Mouse (Mus musculus): ENCODE measurements around the gene Nup54. TPM values are rescaled to one million over a fixed set of nuclear protein-coding genes. Genes with fewer than 3 reads are reported as not detected.

The Nup54 gene
- polyA plus RNA-seq, 1 experiment: 22.4 TPM

GRCm38 (mm10) chr5:92457410-92457809, 22.4 kb upstream of the Nup54 start:
- H3K4me1 ChIP-seq (ENCODE audit: control insufficient read depth, insufficient read depth, low read length): no peaks in the 10 kb centered on the region
- TF ChIP-seq POLR2A (IDR thresholded peaks at IDR 0.05; ENCODE audit: extremely low read depth, insufficient read depth, low read length) (no peak), CTCF (IDR thresholded peaks at IDR 0.05; ENCODE audit: extremely low read depth, insufficient read depth, low read length) (no peak)
- no peak overlapping the region for H3K4me3 ChIP-seq (ENCODE audit: insufficient read depth, low read length)
- H3K27ac ChIP-seq (ENCODE audit: insufficient read depth, low read length): no peak overlapping the region

GRCm38 (mm10) chr5:92452876-92453275, 17.9 kb upstream of the Nup54 start:
- Histone ChIP-seq H3K27ac (ENCODE audit: insufficient read depth, low read length) (no peak overlapping the region), H3K4me3 (ENCODE audit: insufficient read depth, low read length) (no peak overlapping the region), H3K4me1 (ENCODE audit: control insufficient read depth, insufficient read depth, low read length) (no peaks in the 10 kb centered on the region)
- TF ChIP-seq CTCF (IDR thresholded peaks at IDR 0.05; ENCODE audit: extremely low read depth, insufficient read depth, low read length): no peak
- TF ChIP-seq POLR2A (IDR thresholded peaks at IDR 0.05; ENCODE audit: extremely low read depth, insufficient read depth, low read length): no peak

GRCm38 (mm10) chr5:92446736-92447135, 11.7 kb upstream of the Nup54 start:
- H3K27ac ChIP-seq (ENCODE audit: insufficient read depth, low read length): no peak overlapping the region
- H3K4me3 ChIP-seq (ENCODE audit: insufficient read depth, low read length): no peak overlapping the region
- H3K4me1 ChIP-seq (ENCODE audit: control insufficient read depth, insufficient read depth, low read length): no peaks in the 10 kb centered on the region
- no peak for TF ChIP-seq POLR2A (IDR thresholded peaks at IDR 0.05; ENCODE audit: extremely low read depth, insufficient read depth, low read length)
- TF ChIP-seq CTCF (IDR thresholded peaks at IDR 0.05; ENCODE audit: extremely low read depth, insufficient read depth, low read length): no peak

GRCm38 (mm10) chr5:92445016-92445415, 10.0 kb upstream of the Nup54 start:
- H3K27ac ChIP-seq (ENCODE audit: insufficient read depth, low read length): no peak overlapping the region
- H3K4me1 ChIP-seq (ENCODE audit: control insufficient read depth, insufficient read depth, low read length): no peaks in the 10 kb centered on the region
- no peak overlapping the region for H3K4me3 ChIP-seq (ENCODE audit: insufficient read depth, low read length)
- no peak for TF ChIP-seq POLR2A (IDR thresholded peaks at IDR 0.05; ENCODE audit: extremely low read depth, insufficient read depth, low read length)
- no peak for TF ChIP-seq CTCF (IDR thresholded peaks at IDR 0.05; ENCODE audit: extremely low read depth, insufficient read depth, low read length)

- Histone ChIP-seq H3K4me1 (ENCODE audit: control insufficient read depth, insufficient read depth, low read length) (no peaks in the 10 kb centered on the region), H3K4me3 (ENCODE audit: insufficient read depth, low read length) (no peak overlapping the region), H3K27ac (ENCODE audit: insufficient read depth, low read length) (no peak overlapping the region)
- TF ChIP-seq POLR2A (IDR thresholded peaks at IDR 0.05; ENCODE audit: extremely low read depth, insufficient read depth, low read length): no peak
- no peak for TF ChIP-seq CTCF (IDR thresholded peaks at IDR 0.05; ENCODE audit: extremely low read depth, insufficient read depth, low read length)
These were observed 7.9 kb upstream of the Nup54 start for GRCm38 (mm10) chr5:92442914-92443313.

- Histone ChIP-seq H3K4me3 (ENCODE audit: insufficient read depth, low read length) (no peak overlapping the region), H3K4me1 (ENCODE audit: control insufficient read depth, insufficient read depth, low read length) (no peaks in the 10 kb centered on the region), H3K27ac (ENCODE audit: insufficient read depth, low read length) (no peak overlapping the region)
- TF ChIP-seq CTCF (IDR thresholded peaks at IDR 0.05; ENCODE audit: extremely low read depth, insufficient read depth, low read length) (no peak), POLR2A (IDR thresholded peaks at IDR 0.05; ENCODE audit: extremely low read depth, insufficient read depth, low read length) (no peak)
These were observed 6.5 kb upstream of the Nup54 start for GRCm38 (mm10) chr5:92441494-92441893.

- H3K4me3 ChIP-seq (ENCODE audit: insufficient read depth, low read length): no peak overlapping the region
- no peak overlapping the region for H3K27ac ChIP-seq (ENCODE audit: insufficient read depth, low read length)
- TF ChIP-seq CTCF (IDR thresholded peaks at IDR 0.05; ENCODE audit: extremely low read depth, insufficient read depth, low read length) (no peak), POLR2A (IDR thresholded peaks at IDR 0.05; ENCODE audit: extremely low read depth, insufficient read depth, low read length) (no peak)
- no peaks in the 10 kb centered on the region for H3K4me1 ChIP-seq (ENCODE audit: control insufficient read depth, insufficient read depth, low read length)
These were observed 3.5 kb upstream of the Nup54 start for GRCm38 (mm10) chr5:92438540-92438939.

DNA sequence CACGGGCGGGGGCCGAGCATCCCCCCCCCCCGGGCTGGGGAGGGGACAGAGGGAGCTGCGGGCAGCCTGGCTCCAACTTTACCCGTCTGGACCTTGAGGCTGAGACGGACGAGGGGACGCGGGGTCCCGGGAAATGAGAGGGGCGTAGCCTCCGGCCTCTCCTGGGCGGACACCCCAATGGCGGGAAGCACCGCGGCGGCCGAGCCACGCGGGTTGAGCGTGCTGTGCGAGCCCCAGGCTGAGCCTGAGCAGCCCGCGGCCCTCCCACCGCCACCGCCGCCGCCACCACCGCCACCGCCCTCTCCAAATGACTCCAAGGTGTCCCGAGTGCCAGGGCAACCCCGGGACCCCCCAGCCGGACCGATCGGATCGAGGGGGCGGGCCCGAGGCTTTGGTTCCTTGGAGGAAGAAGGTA, 441 bp downstream of the Nup54 start:
- Histone ChIP-seq H3K4me1 (ENCODE audit: control insufficient read depth, insufficient read depth, low read length) (no peaks in the 10 kb centered on the region), H3K27ac (ENCODE audit: insufficient read depth, low read length) (no peak overlapping the region), H3K4me3 (ENCODE audit: insufficient read depth, low read length) (peak overlapping the region; percentile 37)
- TF ChIP-seq POLR2A (IDR thresholded peaks at IDR 0.05; ENCODE audit: extremely low read depth, insufficient read depth, low read length) (no peak), CTCF (IDR thresholded peaks at IDR 0.05; ENCODE audit: extremely low read depth, insufficient read depth, low read length) (no peak)

DNA sequence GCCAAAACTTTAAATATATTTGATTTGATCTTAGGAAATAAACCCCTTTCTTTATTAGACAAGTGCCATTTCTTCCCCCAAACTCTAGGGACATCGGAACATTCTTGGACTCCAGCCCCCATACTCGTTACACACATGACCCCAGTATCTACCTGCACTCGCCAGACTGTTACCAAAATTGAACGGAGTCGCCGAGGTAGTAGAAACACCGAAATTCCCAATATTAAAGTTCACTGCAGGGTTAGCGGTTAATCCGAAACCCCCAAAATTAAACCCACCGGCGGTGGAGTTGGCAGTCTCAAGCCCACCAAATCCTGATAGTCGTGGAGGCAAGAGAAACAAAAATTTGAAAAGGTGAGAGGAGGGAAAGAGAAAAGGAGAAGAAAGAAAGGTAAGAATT, 949 bp downstream of the Nup54 start:
- H3K4me3 ChIP-seq (ENCODE audit: insufficient read depth, low read length): peak overlapping the region; percentile 37
- no peaks in the 10 kb centered on the region for H3K4me1 ChIP-seq (ENCODE audit: control insufficient read depth, insufficient read depth, low read length)
- no peak overlapping the region for H3K27ac ChIP-seq (ENCODE audit: insufficient read depth, low read length)
- TF ChIP-seq POLR2A (IDR thresholded peaks at IDR 0.05; ENCODE audit: extremely low read depth, insufficient read depth, low read length) (no peak), CTCF (IDR thresholded peaks at IDR 0.05; ENCODE audit: extremely low read depth, insufficient read depth, low read length) (no peak)

DNA sequence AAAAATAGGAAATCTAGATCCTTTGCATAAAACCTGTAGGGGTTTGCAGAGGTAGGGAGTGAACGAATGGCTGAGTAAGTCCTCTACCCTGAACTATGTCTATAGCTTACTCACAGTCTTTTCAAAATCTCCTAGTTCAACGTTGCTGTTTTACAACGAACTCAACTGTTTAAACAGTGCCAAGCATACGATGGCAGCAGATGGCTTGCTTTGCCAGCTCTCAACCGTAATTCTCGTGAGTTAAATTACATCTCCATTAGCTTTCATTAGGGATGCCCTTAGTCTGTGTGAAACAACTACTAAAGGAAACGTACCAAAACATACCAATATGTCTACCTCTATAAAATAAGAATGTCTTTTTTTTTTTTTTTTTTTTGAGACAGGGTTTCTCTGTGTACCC, 3.4 kb downstream of the Nup54 start:
- TF ChIP-seq POLR2A (IDR thresholded peaks at IDR 0.05; ENCODE audit: extremely low read depth, insufficient read depth, low read length): no peak
- TF ChIP-seq CTCF (IDR thresholded peaks at IDR 0.05; ENCODE audit: extremely low read depth, insufficient read depth, low read length): no peak
- no peaks in the 10 kb centered on the region for H3K4me1 ChIP-seq (ENCODE audit: control insufficient read depth, insufficient read depth, low read length)
- no peak overlapping the region for H3K27ac ChIP-seq (ENCODE audit: insufficient read depth, low read length)
- no peak overlapping the region for H3K4me3 ChIP-seq (ENCODE audit: insufficient read depth, low read length)
